Mouse (Mus musculus) brain, embryonic 14.5 days (tissue): Measurements from ENCODE around the gene Ggact.

Experiments used
- CTCF ChIP-seq: fragments of 200-500 bp; IDR thresholded peaks from 2 replicates; pipeline ENCODE4 v1.5.1; 2012; ENCODE audit warnings: inconsistent platforms, mild to moderate bottlenecking, moderate library complexity, borderline replicate concordance; ENCODE audit not compliant: insufficient read depth, insufficient read length; ENCODE audit errors: extremely low read depth
- POLR2A ChIP-seq: fragments of 200-500 bp; IDR thresholded peaks from 2 replicates; pipeline ENCODE4 v1.6.1; 2012; ENCODE audit warnings: mild to moderate bottlenecking, inconsistent platforms, borderline replicate concordance; ENCODE audit not compliant: poor library complexity, insufficient read depth, insufficient read length, severe bottlenecking; ENCODE audit errors: extremely low read depth

DNA sequence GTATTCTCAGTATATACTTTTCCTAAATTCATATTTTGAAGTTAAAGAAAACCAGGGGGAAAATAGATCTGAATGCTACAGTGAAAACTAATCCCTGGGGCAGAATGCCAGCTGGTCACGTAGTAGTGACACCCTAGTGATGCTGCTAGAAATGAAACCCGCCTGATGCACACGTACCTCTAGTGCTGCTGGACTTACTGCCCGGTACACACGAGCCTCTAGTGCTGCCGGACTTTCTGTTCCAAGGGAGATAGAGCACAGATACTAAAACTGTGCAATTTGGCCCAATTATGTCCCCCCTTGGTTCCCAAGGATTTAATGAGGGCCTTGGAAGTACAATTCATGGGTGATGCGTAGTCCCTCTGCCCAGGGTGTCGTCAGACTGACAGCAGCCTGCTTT, 38.5 kb downstream of the Ggact start:
- no peak for TF ChIP-seq POLR2A
- TF ChIP-seq CTCF = no peak
